Mouse (Mus musculus): ENCODE measurements around the gene Dcun1d1.

The Dcun1d1 gene

GRCm38 (mm10) chr3:35937345-35937744 lies at the start of gene Dcun1d1:
Dcun1d1 (minus strand) TSS chr3:35937445.
- in situ Hi-C loops (cut with MboI; ENCODE audit: unreplicated experiment in 2 of 2) = no loop called here

DNA sequence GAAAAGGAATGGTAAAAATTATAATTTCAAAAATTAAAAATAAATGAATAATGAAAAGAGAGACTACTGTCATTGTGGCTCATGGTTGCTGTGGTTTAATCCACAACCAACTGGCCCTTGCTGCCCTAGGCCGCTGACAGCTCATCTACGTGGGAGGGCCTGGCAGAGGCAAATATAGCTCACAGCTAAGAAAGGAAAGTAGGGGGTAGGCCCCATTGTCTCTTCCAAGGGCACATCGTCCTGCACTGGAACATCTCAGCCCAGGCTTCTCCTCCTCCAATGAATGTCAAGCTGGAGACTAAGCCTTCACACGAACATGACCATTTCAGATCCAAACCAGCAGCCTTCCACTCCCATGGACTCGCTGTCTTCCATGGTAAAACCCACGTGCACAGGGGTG lies 49.0 kb upstream of the Dcun1d1 start:
- in situ Hi-C loops (cut with MboI; ENCODE audit: unreplicated experiment in 2 of 2) = no loop called here

DNA sequence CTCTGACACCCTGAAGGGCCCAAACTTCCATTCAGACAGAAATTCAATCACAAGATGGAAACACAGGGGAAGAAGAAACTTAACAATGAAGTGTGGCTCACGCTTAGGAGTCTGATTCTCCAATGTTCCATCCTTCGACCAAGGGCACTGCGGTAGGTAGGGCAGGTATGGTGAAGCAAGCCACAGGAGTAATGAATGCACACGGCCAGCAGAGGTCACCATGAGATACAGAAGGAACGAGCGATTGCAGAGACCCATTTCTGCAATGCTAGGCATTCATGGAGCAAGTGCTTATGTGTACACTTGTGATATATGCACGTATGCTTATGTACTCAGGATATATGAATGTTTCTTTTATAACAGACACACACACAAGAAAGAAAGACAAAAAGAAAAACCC lies 36.3 kb upstream of the Dcun1d1 start:
- in situ Hi-C loops (cut with MboI; ENCODE audit: unreplicated experiment in 2 of 2) = loop anchor here (5.0 to 25.0 kb wide), 7 partner anchors 91 to 521 kb away; partner anchors contain the start of genes 1810062G17Rik (in 1 of the 2), Acad9 (in 1 of the 2) and Anxa5 (in 1 of the 2)

DNA sequence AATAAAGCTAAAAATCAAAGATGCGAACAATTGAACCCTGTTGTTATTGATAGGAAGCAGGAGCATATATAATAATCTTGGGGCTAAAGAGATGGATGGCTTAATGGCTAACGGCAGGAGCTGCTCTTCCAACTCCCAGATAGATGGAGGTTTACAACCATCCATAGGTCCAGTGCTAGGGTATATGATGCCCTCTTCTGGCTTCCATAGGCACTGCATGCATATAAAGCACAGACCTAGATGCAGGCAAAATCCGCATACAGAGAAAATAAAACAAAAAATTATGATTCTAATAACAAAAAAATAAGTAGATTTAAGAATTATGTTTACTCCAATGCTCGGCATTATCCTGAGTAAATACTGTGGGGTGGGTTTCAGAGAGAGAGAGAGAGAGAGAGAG lies 35.7 kb upstream of the Dcun1d1 start:
- in situ Hi-C loops (cut with MboI; ENCODE audit: unreplicated experiment in 2 of 2) = loop anchor here (5.0 to 25.0 kb wide), 7 partner anchors 92 to 522 kb away; partner anchors contain the start of genes 1810062G17Rik (in 1 of the 2), Acad9 (in 1 of the 2) and Anxa5 (in 1 of the 2)

- in situ Hi-C loops (cut with MboI; ENCODE audit: unreplicated experiment in 2 of 2) = loop anchor here (5.0 to 25.0 kb wide), 7 partner anchors 94 to 524 kb away; partner anchors contain the start of genes 1810062G17Rik (in 1 of the 2), Acad9 (in 1 of the 2) and Anxa5 (in 1 of the 2)
These were observed 33.9 kb upstream of the Dcun1d1 start for GRCm38 (mm10) chr3:35971149-35971548.

DNA sequence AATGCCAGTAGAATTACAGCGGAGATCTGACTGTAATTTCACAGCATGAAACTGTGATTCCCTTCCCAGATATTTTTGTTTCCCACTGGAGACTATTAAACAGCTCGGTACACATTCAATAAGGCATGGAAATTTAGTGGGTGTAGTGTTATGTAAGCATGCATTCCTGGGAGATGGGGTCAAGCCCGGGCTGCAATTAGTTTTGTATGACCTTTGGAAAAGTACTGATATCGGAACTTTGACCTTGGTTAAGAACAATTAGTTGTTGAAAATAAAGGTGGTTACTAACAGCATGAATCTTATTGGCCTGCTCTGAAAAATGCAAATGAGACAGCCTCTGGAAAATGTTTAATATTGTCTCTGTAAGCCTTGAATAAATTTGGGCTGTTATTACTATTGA lies 33.2 kb upstream of the Dcun1d1 start:
- in situ Hi-C loops (cut with MboI; ENCODE audit: unreplicated experiment in 2 of 2) = loop anchor here (5.0 to 25.0 kb wide), 7 partner anchors 94 to 524 kb away; partner anchors contain the start of genes 1810062G17Rik (in 1 of the 2), Acad9 (in 1 of the 2) and Anxa5 (in 1 of the 2)

DNA sequence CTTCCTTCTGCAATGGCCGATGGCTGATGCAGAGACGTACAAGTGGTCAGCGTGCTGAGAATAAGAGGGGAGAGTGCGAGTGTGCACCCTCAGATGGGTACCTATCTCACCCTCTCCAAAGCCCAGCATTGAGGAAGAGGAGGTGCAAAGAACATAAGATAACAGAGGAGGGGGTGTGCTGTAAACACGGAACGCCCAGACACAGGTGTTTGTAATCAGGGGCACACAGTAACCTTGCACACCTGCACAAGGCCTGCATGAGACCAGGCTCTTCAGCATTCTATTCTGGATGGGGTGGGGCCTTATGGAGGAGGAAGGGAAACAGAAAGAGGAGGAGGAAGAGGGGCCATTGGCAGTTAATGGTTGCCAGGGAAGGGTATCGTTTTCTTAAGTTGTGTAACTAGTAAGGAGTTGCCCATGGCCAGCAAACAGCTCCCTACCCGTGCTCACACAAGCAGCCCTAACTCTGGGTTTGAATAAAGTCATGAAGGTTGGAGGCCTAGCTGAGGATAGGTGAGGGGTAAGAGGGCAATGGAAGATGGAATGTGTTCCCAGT lies 30.2 kb upstream of the Dcun1d1 start:
- in situ Hi-C loops (cut with MboI; ENCODE audit: unreplicated experiment in 2 of 2) = loop anchor here in 1 of 2 experiments (25.0 kb wide), 1 partner anchor 520 kb away; the partner anchor contains the start of genes 1810062G17Rik and Anxa5

- in situ Hi-C loops (cut with MboI; ENCODE audit: unreplicated experiment in 2 of 2) = loop anchor here in 1 of 2 experiments (25.0 kb wide), 1 partner anchor 521 kb away; the partner anchor contains the start of genes 1810062G17Rik and Anxa5
These were observed 29.2 kb upstream of the Dcun1d1 start for GRCm38 (mm10) chr3:35966493-35966892.

DNA sequence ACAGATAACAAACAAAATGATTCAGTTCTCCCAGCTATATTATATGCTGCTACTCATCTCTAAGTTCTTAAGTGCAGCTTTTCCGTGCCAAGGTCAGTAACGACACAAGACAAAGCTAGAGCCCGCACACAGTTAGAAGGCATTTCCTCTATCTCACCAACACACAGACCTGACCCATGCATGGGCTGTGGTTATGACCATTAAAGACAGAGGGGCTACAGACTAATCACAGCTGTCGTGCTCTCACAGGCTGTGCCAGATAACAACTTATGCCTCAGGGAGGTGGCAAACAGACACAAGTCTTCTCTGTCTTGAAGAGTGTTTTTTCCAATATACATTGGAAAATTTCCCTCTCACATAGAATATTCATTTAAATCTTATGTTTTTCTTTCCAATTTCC lies 27.7 kb upstream of the Dcun1d1 start:
- in situ Hi-C loops (cut with MboI; ENCODE audit: unreplicated experiment in 2 of 2) = loop anchor here in 1 of 2 experiments (25.0 kb wide), 1 partner anchor 522 kb away; the partner anchor contains the start of genes 1810062G17Rik and Anxa5

DNA sequence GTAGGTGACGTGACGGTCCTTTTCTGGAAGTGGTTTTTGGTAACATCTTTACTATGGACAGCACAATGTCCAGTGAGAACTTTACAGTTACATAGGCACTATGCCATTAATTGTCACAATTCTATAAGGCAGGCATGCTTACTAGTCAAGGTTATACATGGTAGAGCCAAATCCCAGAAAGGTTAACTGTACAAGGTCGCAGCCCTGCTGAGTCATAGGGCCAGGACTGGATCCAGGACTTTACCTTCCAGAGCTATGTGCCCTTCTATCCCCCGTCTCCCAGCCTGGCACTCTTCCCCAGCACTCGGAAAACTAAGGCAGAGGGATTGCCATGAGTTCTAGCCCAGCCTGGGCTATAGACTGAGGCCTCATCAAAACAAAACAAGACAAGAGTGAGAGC lies 26.7 kb upstream of the Dcun1d1 start:
- in situ Hi-C loops (cut with MboI; ENCODE audit: unreplicated experiment in 2 of 2) = loop anchor here in 1 of 2 experiments (25.0 kb wide), 1 partner anchor 523 kb away; the partner anchor contains the start of genes 1810062G17Rik and Anxa5

GRCm38 (mm10) chr3:35963401-35963800 lies 26.2 kb upstream of the Dcun1d1 start:
- in situ Hi-C loops (cut with MboI; ENCODE audit: unreplicated experiment in 2 of 2) = loop anchor here in 1 of 2 experiments (25.0 kb wide), 1 partner anchor 524 kb away; the partner anchor contains the start of genes 1810062G17Rik and Anxa5

- in situ Hi-C loops (cut with MboI; ENCODE audit: unreplicated experiment in 2 of 2) = loop anchor here in 1 of 2 experiments (25.0 kb wide), 1 partner anchor 524 kb away; the partner anchor contains the start of genes 1810062G17Rik and Anxa5
These were observed 25.7 kb upstream of the Dcun1d1 start for GRCm38 (mm10) chr3:35962967-35963366.

DNA sequence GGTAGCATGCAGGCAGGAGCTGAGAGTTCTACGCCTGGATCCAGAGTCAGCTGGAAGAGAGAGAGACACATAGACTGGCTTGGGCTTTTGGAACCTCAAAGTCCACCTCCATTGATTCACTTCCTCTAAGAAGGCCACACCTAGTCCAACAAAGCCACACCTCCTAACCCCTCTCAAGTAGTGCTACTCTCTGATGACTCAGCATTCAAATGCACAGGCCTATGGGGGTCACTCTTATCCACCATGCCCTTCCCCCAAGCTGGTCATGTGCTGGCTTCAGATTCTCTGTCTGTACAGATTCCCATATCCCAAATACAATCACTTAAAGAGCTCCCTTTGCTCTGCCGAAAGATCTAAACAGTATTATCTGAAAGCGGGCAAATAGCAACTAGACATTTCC lies 20.0 kb upstream of the Dcun1d1 start:
- in situ Hi-C loops (cut with MboI; ENCODE audit: unreplicated experiment in 2 of 2) = loop anchor here in 1 of 2 experiments (25.0 kb wide), 1 partner anchor 530 kb away; the partner anchor contains the start of genes 1810062G17Rik and Anxa5

GRCm38 (mm10) chr3:35954901-35955575 lies 17.8 kb upstream of the Dcun1d1 start:
- in situ Hi-C loops (cut with MboI; ENCODE audit: unreplicated experiment in 2 of 2) = loop anchor here in 1 of 2 experiments (25.0 kb wide), 1 partner anchor 532 kb away; the partner anchor contains the start of genes 1810062G17Rik and Anxa5

GRCm38 (mm10) chr3:35953816-35954215 lies 16.6 kb upstream of the Dcun1d1 start:
- in situ Hi-C loops (cut with MboI; ENCODE audit: unreplicated experiment in 2 of 2) = loop anchor here in 1 of 2 experiments (25.0 kb wide), 1 partner anchor 533 kb away; the partner anchor contains the start of genes 1810062G17Rik and Anxa5

- in situ Hi-C loops (cut with MboI; ENCODE audit: unreplicated experiment in 2 of 2) = loop anchor here in 1 of 2 experiments (25.0 kb wide), 1 partner anchor 534 kb away; the partner anchor contains the start of genes 1810062G17Rik and Anxa5
These were observed 15.9 kb upstream of the Dcun1d1 start for GRCm38 (mm10) chr3:35953184-35953583.

DNA sequence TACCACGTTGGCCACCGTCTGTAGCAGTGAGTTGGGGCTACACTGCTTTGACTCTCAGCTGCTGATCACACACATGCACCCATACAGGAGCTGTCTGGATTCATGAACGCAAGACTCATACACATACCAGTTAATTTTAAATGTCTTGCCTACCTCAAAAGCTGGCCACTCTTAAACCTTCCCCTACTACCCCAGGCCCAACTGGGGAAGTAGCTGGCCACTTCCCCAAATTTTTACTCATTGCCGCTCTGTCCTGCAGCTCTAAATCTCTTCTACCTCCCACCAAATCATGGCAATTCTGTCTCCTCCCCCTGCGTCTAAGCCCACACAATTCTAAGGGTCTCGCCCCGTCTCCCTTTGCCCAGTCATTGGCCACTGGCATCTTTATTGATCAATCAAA lies 11.0 kb upstream of the Dcun1d1 start:
- in situ Hi-C loops (cut with MboI; ENCODE audit: unreplicated experiment in 2 of 2) = no loop called here

DNA sequence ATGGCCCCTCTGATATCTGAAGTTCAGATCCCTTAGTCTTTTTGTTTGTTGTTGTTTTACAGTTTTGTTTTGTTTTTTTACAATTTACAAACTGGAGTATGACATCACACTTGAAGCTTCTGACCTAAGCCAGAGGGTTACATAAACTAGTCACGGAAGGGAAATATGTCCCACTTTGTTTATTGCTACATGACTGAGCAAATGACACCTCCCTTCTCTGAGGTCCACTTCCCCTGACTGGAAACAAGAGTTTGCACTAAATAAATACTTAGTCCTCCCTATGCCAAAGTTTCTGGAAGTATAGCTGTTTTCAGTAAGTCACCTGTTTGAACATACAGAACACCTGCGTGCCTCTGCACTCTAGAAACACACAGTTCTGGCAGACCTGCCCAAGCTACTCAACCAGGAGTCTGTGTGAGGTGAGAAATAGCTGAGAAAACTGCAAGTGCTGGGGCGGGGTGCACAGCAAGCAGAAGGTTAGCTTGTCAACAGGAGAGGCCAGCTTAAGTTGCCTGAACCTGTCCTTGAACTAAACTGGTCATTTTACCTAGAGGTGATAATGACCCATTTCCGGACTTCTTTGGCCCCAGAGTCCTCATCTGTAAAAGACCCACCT lies 3.4 kb upstream of the Dcun1d1 start:
- in situ Hi-C loops (cut with MboI; ENCODE audit: unreplicated experiment in 2 of 2) = no loop called here

DNA sequence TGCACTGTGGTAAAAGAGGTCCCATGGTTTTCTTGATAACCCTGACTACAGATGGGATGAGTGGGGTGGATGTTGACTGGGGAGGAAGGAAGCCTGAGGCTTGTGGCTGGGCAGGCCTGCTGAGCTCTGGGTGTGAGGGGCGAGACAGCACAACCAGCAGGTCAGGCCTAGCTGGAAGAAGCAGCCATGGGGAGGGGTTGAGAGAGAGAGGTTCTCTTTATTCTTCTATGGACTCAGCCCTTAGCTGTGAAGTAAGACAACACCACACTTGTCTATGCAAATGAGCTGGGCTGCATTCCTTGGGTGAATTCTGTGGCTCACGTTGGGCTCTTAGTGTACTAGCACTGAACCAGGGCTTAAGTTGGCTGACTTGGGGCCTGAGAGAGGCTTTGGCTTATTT lies 2.8 kb upstream of the Dcun1d1 start:
- in situ Hi-C loops (cut with MboI; ENCODE audit: unreplicated experiment in 2 of 2) = no loop called here

- in situ Hi-C loops (cut with MboI; ENCODE audit: unreplicated experiment in 2 of 2) = loop anchor here in 1 of 2 experiments (5.0 kb wide), 1 partner anchor 36 kb away; no protein-coding TSS in a partner anchor
These were observed 3.9 kb downstream of the Dcun1d1 start for GRCm38 (mm10) chr3:35933405-35933777.

Measured in v-Abl transformed pro-B cells (cell line).